Mouse (Mus musculus) 416B (cell line): ENCODE measurements around the gene Tpbg.
"Not testable (repeated sequence)": the region's sequence is repeated elsewhere in the genome, so short reads cannot be mapped to it uniquely, and the experiment has no call there.

Experiments
- DNase-seq: peaks from one replicate; pipeline ENCODE4 v3.0.0; 2011; ENCODE audit warnings: low read depth

Gene Tpbg

DNA sequence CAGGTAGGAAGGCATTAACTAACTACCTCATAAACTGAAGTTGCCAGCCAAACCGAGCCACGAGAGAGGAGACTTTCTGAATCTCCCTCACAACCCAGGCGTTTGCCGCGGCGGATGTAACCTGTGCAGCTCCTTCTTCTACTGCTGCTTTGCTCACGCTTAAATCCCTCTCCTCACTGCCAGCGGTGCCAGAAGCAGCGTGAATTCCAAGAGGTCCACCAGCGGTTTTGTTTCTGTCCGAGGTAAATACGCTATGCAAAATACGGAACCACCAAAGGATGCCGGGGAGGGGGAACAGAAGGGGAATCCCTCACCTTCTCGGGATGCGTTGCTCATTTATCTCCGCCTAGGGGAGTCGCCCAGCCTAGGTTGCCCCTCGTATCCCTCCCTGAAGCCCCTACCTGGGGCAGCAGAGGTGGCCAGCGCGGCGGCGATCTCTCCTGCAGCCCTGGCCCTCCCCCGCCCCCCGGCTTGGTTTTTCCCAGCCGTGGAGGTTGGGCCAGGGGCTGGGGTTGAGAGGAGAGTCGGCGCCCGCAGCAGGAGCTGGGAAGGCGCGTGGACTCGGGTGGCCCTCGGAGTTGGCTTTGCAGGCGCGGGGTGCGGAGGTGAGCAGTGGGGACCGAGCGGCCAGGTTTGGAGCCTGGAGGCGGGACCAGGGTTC lies at the start of gene Tpbg:
Gene Tpbg (plus strand): TSS at position 30 of the 661 bp plus-strand sequence.
- no peak for DNase-seq

DNA sequence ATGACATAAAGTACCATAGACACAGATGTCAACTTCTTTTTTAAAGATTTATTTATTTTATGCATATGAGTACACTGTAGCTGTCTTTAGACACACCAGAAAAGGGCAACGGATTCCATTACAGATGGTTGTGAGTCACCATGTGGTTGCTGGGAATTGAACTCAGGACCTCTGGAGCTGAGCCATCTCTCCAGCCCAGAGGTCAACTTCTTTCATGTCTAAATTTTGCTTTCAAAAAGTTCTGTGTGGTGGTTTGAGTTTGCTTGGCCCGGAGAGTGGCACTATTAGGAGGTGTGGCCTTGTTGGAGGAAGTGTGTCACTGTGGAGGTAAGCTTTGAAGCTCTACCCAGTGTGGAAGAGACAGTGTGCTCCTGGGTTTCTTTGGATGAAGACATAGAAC lies 40.2 kb upstream of the Tpbg start:
- DNase-seq = not testable (repeated sequence)

DNA sequence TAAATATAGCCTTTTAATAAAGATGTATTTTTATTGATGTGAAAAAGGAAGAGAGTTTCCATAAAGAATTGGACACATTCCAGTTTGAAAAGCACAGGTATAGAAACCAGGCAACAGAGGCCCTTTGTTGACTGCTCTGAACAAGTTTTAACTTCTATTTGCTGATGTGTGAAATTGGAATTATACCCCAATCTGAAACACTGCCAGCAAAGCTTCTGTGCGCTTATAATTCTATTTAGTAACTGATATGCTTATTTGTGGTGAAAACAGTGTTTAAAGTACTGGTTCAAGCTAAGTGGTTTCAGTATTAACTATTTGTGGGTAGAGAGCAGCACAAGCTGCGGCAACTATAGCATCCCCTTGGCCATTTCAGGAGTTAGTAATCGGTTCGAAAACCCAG lies 39.6 kb upstream of the Tpbg start:
- DNase-seq = no peak

DNA sequence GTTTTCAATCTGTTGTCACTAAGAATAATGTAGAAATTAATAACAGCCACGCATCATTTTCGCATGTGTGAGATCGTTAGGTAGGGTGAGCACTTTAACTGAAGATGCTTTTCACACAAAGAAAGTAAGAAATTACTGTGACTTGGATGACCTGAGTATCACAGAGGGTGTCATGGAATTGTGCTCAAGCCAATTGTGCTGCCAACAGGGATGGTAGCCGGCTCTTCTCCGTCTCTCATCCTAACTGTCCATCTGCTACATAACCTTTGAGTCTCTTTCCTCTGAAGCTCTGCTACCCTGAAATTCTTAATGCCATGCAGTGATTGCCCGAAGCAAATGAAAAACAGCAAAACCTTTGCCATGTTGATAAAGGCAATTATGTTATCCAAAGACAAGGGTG lies 35.8 kb upstream of the Tpbg start:
- no peak for DNase-seq

DNA sequence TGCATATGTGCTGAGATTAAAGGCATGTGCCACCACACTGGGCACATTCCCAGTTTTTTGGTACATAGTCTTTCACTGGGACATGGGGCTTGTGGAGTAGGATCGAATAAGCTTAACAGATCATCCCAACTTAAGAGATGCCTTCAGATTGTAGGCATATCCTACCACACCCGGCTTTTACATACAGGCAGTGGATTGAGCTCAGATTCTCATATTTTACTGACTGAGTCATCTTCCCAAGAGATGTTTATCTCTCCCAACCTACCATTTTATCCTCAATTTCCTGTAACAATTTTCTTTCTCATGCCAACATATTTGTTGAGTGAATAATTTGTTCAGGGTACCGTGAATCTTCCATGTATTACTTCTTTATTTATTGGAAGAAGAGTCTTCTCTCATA lies 32.9 kb upstream of the Tpbg start:
- no peak for DNase-seq

DNA sequence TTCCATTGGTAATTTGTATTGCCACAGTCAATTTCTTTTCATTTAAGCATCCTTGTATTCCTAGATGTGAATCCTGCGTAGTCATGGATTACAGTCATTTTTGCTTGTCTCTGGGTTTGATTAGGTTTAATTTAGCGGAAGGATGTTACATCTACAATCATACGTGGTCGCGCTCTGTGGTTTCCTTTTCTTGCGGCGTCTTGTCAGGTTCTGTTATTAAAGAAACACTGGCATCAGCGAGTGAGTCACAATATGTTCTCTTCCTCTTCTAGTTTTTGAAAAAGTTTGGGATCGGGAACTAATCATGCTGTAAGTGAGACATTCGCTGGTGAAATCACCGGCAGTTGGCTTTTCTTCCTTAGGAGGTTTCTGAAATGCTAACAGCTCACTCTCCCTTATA lies 21.4 kb upstream of the Tpbg start:
- peak; percentile 88 for DNase-seq

DNA sequence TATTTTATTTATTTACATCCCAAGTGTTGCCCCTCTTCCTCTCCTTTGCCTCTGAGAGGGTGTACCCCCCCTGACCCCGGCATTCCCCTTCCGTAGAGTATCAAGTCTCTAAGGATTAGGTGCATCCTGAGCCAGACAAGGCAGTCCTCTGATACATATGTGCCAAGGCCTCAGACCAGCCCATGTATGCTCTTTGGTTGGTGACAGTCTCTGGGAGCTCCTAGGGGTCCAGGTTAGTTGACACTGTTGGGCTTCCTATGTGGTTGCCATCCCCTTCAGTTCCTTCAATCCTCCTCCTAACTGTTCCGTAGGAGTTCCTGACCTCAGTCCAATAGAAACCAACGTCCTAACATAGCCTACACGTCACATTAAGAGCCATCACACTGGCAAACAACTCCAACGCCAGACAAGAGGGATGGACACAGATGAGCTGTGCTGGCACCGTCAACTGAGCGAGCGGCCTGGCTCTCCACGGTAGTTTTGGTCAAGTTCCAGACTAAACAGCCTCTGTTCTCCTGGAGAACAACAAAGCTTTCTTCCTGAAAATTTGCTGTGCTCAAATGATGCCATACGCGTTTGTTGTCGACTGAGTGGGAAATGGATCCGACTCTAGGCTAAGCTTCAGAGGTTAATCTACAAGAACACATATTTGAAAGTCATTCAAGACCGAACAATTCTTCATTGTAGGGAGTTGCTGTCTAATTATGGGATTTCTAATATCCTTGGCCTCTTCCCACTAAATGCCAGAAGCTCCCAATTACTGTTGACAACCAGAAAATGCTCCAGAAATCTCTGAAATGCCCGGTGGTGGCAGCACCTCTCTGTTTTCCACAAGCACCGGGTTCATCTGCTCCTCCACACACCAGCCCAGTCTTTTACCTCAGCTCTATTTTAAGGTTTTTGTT lies 6.4 kb upstream of the Tpbg start:
- DNase-seq = no peak

DNA sequence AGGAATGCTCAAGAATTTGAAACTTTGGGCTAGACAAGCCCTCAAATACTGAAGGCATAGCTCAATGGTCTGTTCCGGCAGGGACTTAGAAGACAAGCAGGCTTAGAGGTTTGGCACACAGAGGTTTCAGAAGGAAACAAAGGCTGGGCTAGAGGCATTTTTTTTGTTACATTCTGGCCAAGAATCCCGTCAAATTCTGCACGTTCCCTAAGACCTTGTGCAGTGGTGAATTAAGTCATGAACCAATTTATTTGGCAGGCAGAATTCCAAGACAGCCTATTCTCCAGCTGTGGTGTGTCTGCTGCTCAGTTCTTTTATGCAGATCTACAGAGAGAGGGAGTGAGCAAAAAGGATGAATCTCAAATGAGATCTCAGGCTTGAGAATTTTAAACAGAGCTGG lies 2.6 kb upstream of the Tpbg start:
- DNase-seq = no peak

DNA sequence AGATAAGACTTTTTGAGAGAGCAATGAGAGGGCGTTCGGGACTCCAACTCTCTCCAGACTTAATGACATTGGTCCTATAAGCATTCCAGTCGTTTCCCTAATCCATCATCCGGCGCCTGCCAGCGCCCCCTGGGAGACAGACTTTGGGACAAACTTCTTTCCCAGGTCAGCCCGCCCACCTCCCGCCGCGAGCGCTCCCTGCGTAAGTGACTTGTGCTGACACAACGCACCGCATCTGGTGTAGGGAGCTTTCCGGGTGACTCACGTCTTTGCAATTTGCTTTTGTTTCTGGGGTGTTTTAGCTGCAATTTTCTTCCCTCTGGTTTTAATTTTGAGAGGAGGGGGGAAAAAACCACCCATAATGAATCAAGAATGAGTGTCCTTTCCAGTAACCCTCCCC lies 289 bp upstream of the Tpbg start:
- DNase-seq = no peak

DNA sequence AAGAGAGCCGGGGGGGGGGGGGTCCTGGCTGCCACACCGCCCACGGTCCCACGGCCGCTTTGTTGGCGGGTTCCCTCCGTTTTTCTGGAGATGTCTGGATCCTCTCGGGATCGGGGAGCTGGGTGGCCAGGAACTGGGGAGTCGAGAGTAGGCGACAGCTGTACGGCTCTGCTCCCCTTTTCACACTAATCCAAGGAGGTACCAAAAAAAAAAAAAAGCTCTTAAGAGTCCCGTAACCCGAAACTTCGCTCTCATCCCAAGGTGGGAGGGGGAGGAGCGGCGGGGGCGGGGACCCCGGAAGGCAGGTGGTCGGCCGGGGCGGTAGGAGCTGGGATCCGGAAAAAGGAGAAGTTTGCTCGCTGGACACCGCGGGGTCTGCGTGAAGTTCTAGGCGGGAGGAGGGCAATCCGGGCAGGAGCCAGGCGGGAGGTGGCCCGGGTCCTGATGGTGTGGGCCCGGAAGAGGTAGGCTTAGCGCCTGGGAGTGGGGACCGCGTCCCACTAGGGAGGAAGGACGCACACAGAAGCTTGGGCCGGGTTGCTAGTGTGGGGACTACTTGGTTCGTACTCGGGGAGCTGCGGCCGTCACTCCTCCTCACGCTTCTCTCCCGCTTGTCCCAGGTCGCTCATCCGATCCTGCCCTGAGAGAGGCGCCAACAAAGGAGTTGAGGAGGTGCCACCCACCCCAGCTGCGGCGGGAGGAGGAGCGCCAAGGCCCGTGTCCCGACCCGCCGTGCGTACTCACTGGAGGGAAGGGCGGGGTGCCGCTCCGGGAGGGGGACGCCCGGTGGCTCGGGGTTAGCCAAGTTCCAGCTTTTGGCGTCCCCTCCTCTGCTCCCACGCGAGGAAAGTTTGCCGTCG lies 1.1 kb downstream of the Tpbg start:
- no peak for DNase-seq

DNA sequence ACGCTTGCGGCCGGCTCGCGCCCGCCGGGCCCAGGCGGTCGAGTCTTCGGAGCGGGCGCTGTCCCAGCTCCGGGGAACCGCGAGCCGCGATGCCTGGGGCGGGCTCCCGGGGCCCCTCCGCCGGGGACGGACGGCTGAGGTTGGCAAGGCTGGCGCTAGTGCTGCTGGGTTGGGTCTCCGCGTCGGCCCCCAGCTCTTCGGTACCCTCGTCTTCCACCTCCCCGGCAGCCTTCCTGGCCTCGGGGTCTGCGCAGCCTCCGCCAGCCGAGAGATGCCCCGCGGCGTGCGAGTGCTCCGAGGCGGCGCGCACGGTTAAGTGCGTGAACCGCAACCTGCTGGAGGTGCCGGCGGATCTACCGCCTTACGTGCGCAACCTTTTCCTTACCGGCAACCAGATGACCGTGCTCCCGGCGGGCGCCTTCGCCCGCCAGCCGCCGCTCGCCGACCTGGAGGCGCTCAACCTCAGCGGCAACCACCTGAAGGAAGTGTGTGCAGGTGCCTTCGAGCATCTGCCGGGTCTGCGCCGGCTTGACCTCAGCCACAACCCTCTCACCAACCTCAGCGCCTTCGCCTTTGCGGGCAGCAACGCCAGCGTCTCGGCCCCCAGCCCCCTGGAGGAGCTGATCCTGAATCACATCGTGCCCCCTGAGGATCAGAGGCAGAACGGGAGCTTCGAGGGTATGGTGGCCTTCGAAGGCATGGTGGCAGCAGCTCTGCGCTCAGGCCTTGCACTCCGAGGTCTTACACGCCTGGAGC lies 1.9 kb downstream of the Tpbg start:
- DNase-seq = no peak

DNA sequence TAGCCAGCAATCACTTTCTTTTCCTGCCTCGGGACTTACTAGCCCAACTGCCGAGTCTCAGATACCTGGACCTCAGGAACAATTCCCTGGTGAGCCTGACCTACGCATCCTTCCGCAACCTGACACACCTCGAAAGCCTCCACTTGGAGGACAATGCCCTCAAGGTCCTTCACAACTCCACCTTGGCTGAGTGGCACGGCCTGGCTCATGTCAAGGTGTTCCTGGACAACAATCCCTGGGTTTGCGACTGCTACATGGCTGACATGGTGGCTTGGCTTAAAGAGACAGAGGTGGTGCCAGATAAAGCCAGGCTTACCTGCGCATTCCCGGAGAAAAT lies 2.4 kb downstream of the Tpbg start:
- no peak for DNase-seq

DNA sequence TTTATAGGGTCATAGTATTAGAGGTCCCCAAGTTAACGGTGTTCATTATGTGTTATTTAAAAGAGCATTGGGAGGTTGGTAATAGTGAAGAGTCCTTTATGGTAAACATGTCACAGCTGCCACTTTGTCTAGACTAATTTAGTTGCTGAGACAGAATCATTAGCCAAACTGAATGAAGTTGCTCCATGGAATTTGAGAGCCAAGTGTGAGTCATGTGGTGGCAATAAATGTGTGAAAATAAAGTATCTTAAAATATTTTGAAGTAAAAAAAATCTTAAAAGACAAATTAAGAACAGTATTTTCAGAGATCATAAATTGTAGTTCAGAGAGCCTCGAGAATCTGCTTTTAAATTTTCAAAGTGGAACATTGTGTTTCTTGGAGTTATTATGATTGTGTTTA lies 4.0 kb downstream of the Tpbg start:
- DNase-seq = no peak

DNA sequence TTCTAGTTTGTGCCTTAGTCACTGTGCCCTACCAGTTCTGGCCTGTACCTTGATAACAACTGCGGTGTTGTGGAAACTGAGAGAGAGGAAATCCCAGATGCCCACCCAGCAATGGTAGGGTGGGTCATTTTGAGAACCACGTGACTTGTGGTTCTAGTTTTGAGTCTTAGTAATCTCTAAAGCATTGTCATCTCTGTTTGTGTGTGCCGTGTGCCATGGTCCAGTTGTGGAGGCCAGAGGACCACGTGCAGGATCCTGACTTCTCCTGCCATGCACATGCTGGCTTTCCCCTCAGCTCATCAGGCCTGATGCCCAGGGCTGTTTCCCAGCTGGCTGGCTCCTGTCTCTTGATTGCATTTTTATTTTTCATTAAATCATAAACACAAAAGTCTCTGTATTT lies 12.6 kb downstream of the Tpbg start:
- no peak for DNase-seq

DNA sequence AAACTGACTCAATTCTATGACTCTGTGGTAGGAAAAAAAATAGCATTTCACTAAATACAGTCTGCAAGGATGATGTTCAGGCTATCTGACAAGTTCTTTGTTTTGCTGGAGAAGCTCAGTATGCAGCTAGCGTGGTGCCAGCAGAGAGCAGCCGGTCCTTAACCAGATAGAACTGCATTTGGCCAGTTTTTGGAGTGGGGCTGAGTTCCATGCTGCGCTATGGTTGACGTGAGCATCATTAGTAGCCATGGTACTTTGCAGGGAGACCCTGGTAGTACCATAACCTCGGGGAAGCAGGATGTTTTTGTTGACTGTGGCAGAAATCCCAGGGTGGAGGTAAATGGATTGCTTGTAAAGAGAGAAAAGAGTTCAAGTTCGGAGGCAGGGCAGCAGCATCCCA lies 14.3 kb downstream of the Tpbg start:
- no peak for DNase-seq

DNA sequence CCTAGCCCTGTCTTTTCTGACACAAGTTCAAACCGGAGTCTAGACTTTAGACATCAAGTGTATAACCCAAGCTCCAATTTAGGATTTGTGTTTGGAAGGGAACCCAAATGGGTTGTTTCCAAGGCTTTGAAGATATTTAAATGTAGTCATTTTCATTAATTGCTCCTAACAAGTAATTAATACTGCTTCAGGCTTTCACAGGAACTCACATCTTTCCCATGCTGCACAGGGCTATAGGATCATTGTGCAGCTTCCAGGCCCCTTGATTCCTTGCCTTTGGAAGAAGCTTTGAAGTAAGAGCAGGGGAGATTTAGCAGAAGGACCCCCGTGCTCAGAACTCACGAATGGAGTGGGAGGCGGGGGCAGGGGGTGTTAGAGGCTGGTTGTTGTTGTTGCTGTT lies 18.9 kb downstream of the Tpbg start:
- DNase-seq = no peak

DNA sequence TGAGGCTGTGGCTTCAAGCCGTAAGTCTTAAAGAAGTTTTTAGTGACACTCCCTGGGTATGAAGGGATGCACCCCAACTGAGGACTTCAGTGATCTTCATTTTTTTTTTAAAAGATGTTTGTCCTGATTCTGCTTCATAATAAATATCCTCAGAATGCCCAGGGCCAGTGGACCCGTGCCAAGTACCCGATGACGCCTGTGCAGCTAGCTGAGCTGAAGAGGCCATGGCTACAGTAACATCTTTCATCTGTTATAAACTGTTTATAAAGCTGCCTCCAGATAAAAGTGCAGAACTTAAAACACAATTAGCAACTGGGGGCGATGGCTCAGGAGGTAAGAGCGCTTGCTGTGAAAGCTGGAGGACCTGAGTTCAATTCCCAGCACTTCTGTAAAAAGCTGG lies 20.4 kb downstream of the Tpbg start:
- no peak for DNase-seq

DNA sequence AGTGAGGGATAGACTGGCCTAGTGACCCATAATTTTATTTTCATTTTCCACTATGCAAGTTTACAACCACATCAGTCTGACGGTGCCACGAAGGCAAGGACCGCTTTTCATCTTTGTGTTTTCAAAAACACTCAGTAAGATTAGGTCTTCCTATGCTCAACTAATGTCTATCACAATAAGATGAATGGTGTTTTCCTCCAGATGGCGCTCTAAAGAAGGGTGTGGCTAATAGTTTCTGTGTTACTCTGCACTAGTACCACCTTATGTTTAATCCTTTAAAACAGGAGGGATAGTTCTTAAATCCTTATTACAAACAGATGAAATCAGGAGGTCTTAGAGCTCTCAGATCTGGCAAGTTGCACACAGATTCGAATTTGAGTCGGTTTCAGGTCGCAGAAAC lies 30.7 kb downstream of the Tpbg start:
- DNase-seq = peak; percentile 27

DNA sequence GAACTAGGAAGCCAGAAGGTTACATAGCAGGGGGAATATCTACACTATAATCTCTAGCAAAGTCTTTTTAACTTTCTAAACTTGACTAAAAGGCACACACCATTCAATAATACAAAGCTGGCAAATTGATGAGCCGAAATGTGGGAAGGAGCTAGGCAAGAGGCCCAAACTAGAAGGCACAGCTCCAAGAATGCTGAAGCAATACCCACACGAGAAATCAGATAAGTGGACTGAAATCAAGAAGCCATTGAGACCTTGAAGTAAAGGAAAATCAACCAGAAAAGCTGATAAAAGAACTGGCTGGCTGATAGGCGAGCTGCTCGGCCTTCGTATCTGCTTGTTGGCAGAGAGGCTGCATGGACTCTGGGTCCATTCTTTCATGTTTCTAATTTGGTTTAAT lies 51.5 kb downstream of the Tpbg start:
- DNase-seq = no peak
